Mouse (Mus musculus) granulocyte monocyte progenitor cell, adult 5-6 weeks (primary cell): Measurements from ENCODE around the gene Neurog2. TPM values are rescaled to one million over a fixed set of nuclear protein-coding genes. Genes with fewer than 3 reads are reported as not detected.

Experiments used
- ATAC-seq: replicated peaks from 2 replicates; pipeline ENCODE4 v1.8.0; 2016; ENCODE audit warnings: mild to moderate bottlenecking, moderate TSS enrichment, inconsistent platforms; ENCODE audit not compliant: poor library complexity, severe bottlenecking
- total RNA-seq, 2 experiments: library from RNA; stranded (forward) in 1 of 2; stranded (reverse) in 1 of 2; fragments of 200-712, 200-1000 nt in 1 of 2; fragments of >200 nt in 1 of 2; fragmentation: Nextera tagmentation in 1 of 2; gene quantifications; 2 replicates each; pipeline ENCODE4 v1.2.3; 2014 to 2017

Neurog2 gene
- total RNA-seq (2014; fragmentation: Nextera tagmentation) (not detected in 2 replicates), total RNA-seq (2017) (not detected in 2 replicates)

DNA sequence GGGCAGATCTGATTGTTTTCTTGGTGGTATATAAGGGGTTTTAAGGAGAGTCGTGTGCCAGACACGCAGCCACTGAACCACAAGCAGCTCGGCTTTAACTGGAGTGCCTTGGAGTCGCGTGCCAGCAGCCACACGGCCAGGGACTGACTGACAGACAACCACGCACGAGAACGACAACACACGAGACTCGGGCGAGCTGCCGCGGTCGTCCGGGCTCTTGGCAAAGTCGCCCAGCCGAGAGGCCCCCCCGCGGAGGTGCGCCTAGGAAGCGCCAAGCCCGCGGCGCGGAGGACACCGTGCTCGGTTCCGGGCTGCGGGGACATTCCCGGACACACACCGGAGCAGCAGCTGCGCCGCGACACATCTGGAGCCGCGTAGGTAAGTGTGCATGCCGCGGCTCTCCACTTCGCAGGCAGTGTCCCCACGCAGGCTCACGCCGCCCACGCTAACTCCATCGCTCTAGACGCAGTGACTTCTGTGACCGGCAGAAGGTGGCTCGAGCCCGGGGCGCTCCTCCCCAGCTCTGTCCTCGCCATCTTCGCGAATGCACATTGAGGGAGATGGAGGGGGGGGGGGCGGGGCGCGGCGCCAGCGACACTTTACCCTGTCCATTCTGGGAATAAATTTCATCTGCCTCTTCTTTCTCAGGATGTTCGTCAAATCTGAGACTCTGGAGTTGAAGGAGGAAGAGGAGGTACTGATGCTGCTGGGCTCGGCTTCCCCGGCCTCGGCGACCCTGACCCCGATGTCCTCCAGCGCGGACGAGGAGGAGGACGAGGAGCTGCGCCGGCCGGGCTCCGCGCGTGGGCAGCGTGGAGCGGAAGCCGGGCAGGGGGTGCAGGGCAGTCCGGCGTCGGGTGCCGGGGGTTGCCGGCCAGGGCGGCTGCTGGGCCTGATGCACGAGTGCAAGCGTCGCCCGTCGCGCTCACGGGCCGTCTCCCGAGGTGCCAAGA lies at the start of gene Neurog2:
TSS of gene Neurog2 (plus strand) at position 56 of the 953 bp plus-strand sequence.
- ATAC-seq, result 0 out of 2 replicates have a peak, but pooled peaks have one; percentile 11

DNA sequence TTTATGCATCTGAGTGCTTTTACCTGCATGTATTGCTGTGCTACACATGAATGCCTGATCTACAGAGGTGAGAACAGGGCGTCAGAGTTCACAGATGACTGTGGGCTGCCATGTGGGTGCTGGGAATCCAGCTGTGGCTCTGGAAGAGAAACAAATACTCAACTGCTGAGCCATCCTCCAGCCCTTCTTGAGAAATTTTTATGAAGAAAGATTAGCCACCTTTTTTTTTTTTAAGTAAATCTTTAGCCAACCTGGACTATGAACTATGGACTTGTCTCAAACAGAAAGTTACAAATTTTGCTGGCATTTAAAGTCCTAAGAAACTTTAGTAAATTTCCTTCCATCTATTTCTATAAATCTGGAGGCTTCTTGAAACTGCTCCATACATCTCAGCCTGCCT lies 35.8 kb upstream of the Neurog2 start:
- ATAC-seq, result no peak

DNA sequence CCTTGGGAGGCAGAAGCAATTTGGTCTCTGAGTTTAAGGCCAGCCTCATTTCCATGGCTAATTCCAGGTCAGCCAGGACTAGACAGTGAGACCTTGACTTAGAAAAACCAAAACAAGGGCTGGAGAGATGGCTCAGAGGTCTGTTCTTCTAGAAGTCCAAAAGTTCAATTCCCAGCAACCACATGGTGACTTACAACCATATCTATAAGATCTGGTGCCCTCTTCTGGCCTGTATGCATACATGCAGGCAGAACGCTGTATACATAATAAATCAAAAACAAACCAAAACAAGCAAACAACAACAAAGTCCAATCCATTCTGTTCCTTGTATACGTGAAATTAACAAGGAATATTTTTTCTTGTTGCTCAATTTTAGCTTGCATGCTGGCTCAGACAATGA lies 24.8 kb upstream of the Neurog2 start:
- ATAC-seq, result no peak

DNA sequence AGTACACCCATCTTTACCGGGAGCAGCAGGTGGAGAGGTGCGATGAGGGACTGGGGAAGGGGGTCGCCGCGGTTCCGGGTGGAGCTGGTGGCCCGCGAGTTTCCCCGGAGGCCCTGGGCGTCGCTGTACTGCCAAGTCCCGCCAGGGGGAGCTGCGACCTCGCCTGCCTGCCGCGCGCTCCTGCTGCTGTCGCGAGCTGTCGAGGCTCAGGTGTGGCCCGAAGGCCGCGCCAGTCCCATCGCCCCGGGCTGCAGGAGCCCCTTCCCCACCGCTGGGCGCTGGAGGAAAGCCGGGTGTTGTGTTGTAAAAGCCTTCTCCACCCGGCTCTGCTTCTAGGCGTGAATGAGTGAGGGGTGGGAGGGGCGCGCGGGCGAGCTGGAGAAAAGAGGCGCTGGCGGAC lies 7.6 kb upstream of the Neurog2 start:
- peak; percentile 91 for ATAC-seq

DNA sequence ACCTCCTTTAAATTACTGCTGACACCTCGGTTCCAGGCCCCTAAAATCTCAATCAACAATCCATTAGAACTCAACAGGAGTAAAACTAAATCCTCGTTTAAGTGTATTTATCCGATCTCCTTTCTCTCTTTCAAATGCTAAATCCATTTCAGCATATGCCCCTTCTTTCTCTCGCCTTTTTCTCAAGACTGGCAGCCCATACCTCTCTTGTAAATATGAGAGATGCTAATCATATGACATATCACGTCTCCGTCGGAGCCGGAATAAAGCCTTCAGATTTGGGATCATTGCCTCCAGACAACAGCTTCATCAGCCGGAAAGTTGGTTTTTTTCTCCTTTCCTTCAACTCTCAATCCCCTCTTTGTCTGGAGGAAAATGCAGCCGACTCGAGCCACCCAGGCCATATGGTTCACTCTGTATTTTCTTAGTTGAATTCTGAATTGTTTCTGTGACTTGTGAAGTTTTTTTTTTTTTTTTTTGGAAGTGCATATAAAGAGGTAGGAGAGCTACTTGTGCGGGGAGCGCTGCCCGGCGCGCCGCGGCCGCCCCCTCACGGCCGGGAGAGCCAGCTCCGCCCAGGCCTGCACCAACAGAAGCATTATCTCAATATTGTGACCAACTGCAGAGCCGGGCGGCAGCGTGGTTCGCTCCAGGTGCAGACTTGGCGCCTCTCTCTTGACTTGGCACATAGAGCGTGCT lies 7.1 kb upstream of the Neurog2 start:
- peak; percentile 42 for ATAC-seq

DNA sequence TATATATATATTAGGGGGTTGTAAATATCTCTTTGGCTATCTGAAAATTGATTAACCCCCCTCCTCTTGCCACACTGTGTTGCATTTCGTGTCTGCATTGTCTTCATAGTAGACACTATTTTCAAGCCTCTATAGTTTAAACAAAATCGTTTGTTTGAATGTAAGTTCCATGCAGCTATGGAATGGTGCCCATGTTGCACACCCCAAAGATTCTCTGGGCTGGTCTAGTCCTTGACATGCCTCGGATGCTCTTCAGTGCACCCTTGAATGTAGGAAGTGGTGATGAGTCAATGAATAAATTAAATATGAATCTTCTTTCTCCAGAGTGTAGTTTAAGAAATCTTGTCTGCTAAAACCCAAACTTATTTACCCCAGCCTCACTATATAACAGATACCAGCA lies 6.4 kb upstream of the Neurog2 start:
- ATAC-seq, result no peak

DNA sequence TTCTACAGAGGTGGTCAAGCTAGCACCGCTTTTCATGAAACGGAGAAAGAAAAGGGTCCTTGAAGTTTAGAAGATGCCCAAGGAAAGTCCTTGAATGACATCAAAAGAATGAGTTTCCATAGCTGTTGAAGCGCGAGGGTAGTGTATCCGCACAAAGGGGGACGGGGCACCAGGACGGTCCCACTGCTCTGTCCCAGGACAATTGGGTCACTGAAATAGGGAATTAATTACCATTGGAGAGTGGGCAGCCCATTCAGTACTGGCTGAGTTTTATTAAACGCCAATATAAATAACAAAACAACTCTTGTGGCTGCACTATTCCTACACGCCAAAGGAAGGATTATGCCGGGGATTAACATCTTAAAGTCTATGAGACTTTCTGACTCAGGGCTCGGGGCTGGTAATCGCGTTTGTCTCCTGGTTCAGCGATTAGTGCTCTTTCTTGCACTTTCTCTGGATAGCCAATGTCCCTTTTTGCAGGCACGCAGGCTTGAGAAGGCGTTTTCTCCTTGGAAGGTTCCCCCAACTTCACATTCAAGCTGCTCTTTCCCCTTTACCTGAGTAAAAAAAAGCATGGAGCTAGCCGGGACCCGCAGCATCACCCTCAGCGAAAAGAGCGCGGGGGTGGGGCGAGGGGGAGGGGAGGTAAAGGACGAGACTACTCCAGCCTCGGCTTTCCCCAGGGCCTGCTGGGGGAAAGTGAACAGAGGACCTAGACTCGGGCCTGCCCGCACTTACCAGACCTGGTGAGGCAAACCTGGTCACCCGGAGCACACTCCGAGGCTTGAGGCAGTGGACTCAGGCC lies 5.6 kb upstream of the Neurog2 start:
- ATAC-seq, result no peak

DNA sequence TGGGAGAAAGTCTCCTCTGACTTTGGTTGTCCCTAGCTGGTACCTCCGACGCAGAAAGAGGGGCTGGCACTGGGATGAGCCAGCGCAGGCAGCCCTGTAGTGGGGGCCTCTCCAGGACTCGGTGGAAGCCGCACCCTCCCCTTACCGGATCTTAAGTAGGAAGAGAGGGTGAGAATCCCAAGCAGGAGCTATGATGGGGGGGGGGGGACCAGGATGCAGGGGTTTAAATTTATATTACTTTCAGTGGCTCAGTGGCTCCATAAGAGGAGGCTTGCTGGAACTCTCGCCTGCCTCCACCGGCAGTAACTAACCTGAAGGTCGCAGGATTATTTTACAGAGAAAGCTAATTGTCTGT lies 5.0 kb upstream of the Neurog2 start:
- no peak for ATAC-seq

DNA sequence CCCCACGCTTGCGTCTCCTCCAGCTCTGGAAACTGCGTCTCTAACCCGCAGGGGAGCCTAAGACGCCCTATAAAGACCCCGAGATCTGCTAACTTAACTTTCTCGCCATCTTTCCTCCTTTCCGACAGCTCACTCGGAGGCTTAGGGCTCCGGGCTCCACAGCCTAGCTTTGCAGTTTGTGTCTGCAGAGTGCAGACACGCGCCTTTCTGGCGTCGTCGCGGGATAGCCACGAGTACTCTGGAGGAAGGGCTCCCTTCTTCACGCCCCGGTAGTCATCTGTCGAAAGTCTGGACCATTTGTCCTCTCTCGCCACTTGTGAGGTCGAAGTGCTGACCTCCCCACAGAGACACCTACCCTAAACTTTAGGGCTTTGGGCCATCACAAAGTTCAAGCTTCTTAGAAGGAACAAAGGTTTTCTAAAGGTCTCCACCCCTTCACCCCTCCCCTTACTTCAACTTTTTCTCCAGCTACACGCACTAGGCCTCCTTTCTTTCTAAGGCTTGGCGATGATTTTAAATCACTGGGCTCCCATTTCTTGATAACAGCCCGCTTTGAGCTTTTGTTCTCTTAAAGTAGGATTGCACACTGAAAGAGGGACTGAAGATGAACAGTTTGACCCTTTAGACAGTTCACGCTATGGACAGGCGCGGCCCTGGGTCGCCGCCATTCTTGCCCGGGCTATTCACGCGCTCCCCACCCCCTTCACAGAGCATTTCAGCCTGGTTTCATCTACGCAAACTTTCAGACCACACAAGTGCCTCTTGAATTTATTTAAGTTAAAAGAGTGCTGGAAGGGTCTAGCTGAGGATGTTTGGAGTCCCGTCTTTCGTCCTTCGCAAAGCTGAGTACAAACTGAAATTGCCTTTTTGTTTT lies 4.4 kb upstream of the Neurog2 start:
- no peak for ATAC-seq

DNA sequence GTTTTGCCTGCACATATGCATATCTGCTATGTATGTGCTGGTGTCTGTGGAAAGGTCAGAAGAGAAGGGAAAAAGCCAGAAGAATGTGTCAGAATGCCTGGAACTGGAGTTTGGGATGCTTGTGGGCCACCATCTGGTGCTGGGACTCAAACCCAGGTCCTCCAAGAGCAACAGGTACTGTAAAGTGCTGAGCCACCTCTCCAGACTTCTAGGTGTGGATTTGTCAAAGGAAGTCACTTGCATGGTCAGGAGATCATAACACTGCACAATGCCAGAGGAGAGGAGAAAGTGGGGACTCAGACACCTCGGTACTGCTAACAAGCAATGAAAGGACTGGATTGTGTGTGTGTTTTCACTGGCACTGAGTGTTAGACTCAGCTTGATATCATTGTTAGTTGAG lies 2.7 kb upstream of the Neurog2 start:
- ATAC-seq, result no peak

DNA sequence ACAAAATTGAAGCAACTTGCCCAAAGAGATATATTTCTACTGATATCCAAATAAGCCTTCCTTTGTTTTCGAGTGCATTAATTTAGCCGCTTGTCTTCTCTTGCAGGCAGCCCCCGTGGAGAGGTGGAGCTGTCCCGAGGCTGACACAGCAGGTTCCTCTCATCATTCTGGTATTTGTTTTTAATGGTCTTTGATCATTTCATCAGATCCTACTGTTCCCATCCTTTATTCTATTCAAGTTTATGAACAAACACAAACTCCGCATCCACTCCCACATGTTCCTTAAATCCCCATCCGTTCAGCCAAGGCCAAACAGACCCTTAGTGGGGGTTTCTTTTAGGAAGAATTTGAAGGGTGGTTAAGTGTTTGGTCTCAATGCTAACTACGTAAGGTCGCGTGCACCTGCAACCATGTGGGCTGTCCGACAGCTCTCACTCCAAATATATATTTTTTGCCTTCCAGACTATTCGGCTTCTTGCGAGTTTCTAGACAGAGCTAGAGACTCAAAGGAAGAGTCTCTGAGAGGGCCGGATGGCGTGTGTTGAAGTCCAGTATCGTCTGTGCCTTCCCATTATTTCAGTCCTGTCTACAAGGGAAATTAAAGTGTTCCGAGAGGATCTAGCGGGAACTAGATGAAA lies 2.1 kb upstream of the Neurog2 start:
- ATAC-seq, result no peak

DNA sequence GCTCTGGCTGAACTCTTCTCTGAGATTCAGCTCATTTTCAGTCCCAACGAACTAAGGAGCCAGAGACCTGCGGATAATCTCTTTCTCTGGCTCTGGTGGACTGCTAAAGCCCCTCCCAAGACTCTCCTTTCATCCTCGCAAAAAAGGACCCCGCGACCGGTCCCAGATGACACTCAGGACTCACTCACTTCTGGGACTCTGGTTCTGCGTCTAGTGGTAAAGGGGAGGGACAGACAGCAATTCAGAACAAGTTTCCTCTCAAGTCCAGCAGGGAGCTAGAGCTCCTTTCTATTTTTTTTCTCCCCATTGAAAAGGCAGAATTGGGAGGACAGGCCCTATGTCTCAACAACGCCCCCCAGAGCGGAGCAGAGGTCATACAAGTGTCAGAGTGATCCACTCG lies 1.4 kb upstream of the Neurog2 start:
- no peak for ATAC-seq

DNA sequence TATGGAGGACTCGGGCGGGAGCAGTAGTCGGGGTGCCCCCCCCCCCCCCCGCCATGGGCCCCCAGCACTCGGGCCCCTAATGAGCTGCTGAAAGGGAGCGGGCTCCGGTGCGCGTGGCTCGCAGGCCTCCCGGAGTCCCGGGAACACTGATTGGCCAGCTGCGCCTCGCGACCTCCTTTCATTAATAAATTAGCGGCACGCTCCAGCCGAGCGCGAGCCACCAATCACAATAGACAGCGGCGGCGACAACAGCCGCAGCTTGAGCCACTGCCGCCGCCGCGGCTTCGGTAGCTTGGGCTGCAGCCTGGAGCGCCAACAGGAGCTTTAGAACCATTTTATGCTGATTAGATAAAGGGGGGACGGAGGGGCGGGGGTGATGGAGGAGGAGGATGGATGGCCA lies 404 bp upstream of the Neurog2 start:
- peak; percentile 25 for ATAC-seq

DNA sequence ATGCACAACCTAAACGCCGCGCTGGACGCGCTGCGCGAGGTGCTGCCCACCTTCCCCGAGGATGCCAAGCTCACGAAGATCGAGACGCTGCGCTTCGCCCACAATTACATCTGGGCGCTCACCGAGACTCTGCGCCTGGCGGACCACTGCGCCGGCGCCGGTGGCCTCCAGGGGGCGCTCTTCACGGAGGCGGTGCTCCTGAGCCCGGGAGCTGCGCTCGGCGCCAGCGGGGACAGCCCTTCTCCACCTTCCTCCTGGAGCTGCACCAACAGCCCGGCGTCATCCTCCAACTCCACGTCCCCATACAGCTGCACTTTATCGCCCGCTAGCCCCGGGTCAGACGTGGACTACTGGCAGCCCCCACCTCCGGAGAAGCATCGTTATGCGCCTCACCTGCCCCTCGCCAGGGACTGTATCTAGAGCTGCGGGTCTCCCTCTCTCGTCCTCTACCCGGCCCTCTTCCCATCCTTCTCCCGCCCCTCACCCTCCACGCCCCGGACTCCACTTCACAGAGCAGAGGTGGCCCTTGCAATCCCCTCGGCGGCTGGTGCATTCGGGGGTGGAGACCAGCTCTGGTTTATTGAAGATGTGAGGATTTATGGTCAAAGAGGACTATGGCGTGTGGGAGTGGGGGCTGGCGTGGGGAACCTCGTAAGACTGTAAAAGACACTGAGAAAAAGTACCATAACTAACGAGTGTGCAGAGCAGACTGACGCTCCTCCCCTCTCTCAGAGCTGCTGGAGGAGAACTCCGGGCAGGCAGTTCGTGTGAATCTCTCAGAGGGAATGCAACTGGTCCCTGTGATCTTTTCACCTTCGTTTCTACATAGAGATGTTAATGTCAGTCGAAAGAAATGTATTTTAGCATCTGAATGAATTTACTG lies 1.4 kb downstream of the Neurog2 start:
- peak; percentile 86 for ATAC-seq

DNA sequence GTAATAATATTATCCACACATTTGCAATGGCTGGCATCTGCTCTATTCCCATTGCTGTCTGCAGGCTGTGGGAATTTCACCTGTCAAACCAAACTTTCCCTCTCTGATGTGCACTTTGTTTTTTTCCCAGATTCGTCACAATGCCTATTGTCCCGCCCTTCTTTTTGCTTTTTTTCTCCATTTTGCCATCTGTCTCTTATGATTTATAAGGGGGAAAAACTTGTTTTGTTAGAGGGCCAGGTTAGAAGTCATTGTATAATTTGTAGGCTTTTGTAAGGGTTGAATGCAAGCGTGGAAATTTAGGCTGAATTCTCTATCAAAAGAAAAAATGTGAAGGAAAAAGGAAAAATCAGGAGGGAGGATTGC lies 2.0 kb downstream of the Neurog2 start:
- ATAC-seq, result no peak

DNA sequence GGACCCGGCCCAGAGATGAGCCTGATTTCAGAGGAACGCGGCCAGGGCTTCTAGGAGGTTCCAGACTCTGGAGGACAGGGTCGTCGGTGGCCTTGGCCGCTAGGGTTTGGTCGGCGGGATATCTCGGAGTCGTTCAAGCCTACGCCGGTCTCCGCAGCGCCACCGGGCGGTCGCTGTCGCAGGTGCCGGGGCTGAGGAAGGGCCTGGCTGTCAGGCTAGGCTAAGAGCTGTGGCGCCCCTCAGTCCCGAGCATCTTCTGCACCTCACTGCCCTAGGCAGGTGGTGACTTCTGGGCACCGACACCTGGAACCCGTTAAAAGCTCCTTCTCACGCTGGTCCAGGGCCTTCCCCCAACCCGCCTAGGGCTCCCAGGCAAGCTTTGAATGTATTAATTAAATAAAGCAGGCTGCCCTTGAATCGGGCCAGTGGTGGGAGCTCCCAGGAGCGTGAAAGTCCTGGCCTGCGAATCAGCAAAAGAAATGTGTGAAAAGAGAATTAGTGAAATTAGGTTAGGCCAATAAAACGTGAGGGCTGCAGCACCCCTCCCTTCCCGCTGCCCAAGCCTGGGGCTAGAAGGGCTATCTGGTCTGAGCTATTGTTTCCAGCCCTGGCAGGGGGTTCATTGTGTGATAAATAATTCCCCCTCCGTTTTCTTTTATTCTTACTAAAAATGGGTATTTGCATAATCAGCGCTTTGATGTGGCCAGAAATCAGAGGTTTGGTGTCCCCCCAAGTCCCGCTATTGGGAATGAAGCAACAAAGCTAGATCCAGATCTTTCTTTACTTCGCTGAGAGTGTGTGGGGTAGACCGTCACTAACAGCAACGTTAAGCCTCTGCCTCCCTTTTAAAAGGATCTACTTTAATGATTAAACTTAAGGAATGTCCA lies 7.2 kb downstream of the Neurog2 start:
- peak; percentile 99 for ATAC-seq
